Mouse (Mus musculus) limb, embryonic 10.5 days (tissue): Measurements from ENCODE around the gene Lin7c. TPM values are rescaled to one million over a fixed set of nuclear protein-coding genes. Genes with fewer than 3 reads are reported as not detected.
"Not testable (repeated sequence)": the region's sequence is repeated elsewhere in the genome, so short reads cannot be mapped to it uniquely, and the experiment has no call there.

Experiments
- DNase-seq: peaks from one replicate; pipeline ENCODE4 v3.0.0-alpha.2; 2017; ENCODE audit warnings: low spot score
- H3K27ac ChIP-seq: fragments of 300-500 bp; sonication (generic); 2 replicates; pipeline ENCODE4 v1.5.1; 2016; ENCODE audit warnings: mild to moderate bottlenecking
- H3K27me3 ChIP-seq: fragments of 300-500 bp; sonication (generic); 2 replicates; pipeline ENCODE4 v1.6.1; 2016; ENCODE audit warnings: low read depth, mild to moderate bottlenecking; ENCODE audit not compliant: poor library complexity, severe bottlenecking
- H3K36me3 ChIP-seq: fragments of 300-500 bp; sonication (generic); 2 replicates; pipeline ENCODE4 v1.6.1; 2016; ENCODE audit warnings: mild to moderate bottlenecking, moderate library complexity
- H3K4me1 ChIP-seq: fragments of 300-500 bp; sonication (generic); 2 replicates; pipeline ENCODE4 v1.6.1; 2016
- H3K4me3 ChIP-seq: fragments of 300-500 bp; sonication (generic); 2 replicates; pipeline ENCODE4 v1.5.1; 2016; ENCODE audit warnings: mild to moderate bottlenecking, moderate library complexity
- H3K9me3 ChIP-seq: fragments of 300-500 bp; sonication (generic); replicated peaks from 2 replicates; pipeline ENCODE4 v1.6.1; 2016; ENCODE audit warnings: mild to moderate bottlenecking
- WGBS: fragments of 180-500 bp; shearing (Covaris S2); methylation state at CpG from one replicate; pipeline ENCODE4 v1.1.7; 2016; 5-methylcytosine and 5-hydroxymethylcytosine counted together
- polyA plus RNA-seq: library from polyadenylated mRNA; unstranded; fragments of >200 nt; fragmentation: Nextera tagmentation; extraction: Ambion mirVana; gene quantifications from 2 replicates; pipeline ENCODE4 v1.2.1, GENCODE M21; 2016

Gene Lin7c
- 64.3 and 68.9 TPM in 2 replicates for polyA plus RNA-seq

GRCm38 (mm10) chr2:109890597-109890996, at the start of gene Lin7c:
TSS of gene Lin7c (plus strand) at chr2:109890853.
- no peaks in the 10 kb centered on the region for H3K27me3 ChIP-seq
- WGBS: under 1% methylated on average over 41 of the region's 42 CpGs
- peaks cover 14% of the 10 kb centered on the region for H3K4me1 ChIP-seq
- peaks cover 16% of the 10 kb centered on the region for H3K36me3 ChIP-seq
- no peaks in the 10 kb centered on the region for H3K9me3 ChIP-seq
- peak; percentile 98 for DNase-seq
- peak within 1 kb of the TSS; percentile 99 for H3K27ac ChIP-seq
- peak within 1 kb of the TSS; percentile 96 for H3K4me3 ChIP-seq

DNA sequence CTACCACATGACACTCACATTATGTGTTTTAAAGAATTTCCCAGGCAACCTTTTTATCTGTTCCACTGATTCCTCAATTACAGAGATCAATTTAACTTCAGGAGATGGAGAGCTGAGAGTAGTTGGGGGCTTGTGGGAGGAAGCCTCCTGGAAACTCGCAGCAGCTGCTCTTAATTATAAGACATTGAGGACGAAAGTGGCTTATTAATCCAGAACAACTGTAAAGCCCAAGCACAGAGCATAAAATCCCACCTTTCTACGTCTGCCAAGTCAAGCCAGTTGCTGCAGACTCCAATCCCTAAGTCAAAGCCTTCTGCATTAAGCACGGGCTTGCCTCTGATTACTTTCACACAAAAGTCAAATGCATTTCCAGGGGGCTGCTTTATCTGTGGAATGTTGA, 44.3 kb upstream of the Lin7c start:
- Histone ChIP-seq H3K36me3 (no peaks in the 10 kb centered on the region), H3K27me3 (no peaks in the 10 kb centered on the region), H3K27ac (no peak overlapping the region), H3K9me3 (no peaks in the 10 kb centered on the region), H3K4me3 (no peak overlapping the region), H3K4me1 (peaks cover 12% of the 10 kb centered on the region)
- WGBS: 30% methylated on average over 4 of the region's 4 CpGs
- DNase-seq: no peak

DNA sequence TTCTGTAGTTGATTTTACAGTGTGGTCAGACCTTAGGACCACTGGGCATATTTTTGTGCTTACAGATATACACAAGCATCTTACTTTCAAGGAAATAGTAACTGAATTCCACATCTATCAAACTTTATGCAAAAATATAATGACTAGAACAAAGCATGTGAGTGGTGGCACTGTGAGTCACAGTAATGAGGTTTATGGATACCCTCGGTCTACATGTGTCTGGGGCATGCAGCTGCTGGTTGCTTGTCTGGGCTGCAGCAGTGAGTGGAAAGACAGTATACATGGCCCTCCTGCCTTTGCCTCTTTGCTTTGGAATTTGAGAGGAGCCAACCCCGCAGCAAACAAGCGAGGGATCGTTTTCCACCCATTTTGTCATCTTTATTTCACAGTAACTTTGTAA, 42.3 kb upstream of the Lin7c start:
- Histone ChIP-seq H3K36me3 (no peaks in the 10 kb centered on the region), H3K4me1 (peaks cover 12% of the 10 kb centered on the region), H3K4me3 (no peak overlapping the region), H3K9me3 (no peaks in the 10 kb centered on the region), H3K27ac (peak overlapping the region; percentile 19; the same call in 1 of the 2 replicates), H3K27me3 (no peaks in the 10 kb centered on the region)
- DNase-seq: no peak
- WGBS: 58% methylated on average over 4 of the region's 4 CpGs

- DNase-seq: no peak
- no peaks in the 10 kb centered on the region for H3K9me3 ChIP-seq
- H3K27me3 ChIP-seq: no peaks in the 10 kb centered on the region
- 47% methylated on average over 8 of the region's 8 CpGs for WGBS
- H3K4me3 ChIP-seq: no peak overlapping the region
- no peak overlapping the region for H3K27ac ChIP-seq
- H3K36me3 ChIP-seq: no peaks in the 10 kb centered on the region
- peaks cover 12% of the 10 kb centered on the region for H3K4me1 ChIP-seq
Measured at GRCm38 (mm10) chr2:109848715-109849114, 41.9 kb upstream of the Lin7c start.

DNA sequence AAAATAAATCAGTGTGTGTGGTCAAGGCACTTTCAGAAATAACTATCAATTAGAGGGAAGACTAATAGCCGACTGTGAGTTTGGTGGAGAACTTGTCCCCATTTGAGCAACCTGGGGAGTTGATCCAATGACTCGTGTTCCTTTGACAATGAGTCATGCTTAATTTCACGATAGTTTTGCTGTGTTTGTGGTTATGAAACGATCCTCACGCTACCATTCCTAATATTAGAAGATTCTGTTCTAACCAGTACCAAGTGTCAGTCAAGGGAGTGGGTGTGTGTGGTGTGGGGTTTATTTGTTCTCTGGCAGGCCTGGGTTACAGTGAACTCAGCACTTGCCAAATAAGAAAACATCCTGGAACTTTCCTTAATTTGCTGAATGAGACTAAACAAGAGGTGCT, 35.1 kb upstream of the Lin7c start:
- no peak for DNase-seq
- no peaks in the 10 kb centered on the region for H3K4me1 ChIP-seq
- WGBS: 84% methylated on average over 5 of the region's 5 CpGs
- no peak overlapping the region for H3K4me3 ChIP-seq
- no peaks in the 10 kb centered on the region for H3K36me3 ChIP-seq
- no peaks in the 10 kb centered on the region for H3K27me3 ChIP-seq
- H3K9me3 ChIP-seq: no peaks in the 10 kb centered on the region
- no peak overlapping the region for H3K27ac ChIP-seq

DNA sequence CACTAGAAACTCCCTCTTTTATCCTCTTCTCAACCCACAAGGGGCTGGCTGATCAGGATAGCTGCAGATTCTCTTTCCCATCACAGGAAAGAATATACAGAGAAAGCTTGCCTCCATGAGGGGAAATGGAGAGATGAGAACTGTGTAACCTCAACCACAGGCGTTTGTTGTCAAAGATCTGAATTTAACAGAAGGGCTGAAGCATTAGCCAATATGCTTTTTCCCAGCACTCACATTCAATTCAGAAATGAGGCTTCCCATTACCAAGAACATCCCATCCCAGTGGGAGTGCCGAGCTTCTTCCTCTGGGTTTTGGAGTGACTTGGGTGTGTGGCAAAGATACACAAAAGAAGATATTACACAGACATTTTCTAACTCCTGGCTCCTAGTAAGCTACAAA, 31.0 kb upstream of the Lin7c start:
- 73% methylated on average over 2 of the region's 2 CpGs for WGBS
- Histone ChIP-seq H3K36me3 (no peaks in the 10 kb centered on the region), H3K27ac (no peak overlapping the region), H3K9me3 (no peaks in the 10 kb centered on the region), H3K4me3 (no peak overlapping the region), H3K27me3 (no peaks in the 10 kb centered on the region), H3K4me1 (no peaks in the 10 kb centered on the region)
- DNase-seq: no peak

- Histone ChIP-seq H3K4me1 (no peaks in the 10 kb centered on the region), H3K36me3 (no peaks in the 10 kb centered on the region), H3K27ac (no peak overlapping the region), H3K27me3 (no peaks in the 10 kb centered on the region), H3K9me3 (no peaks in the 10 kb centered on the region), H3K4me3 (no peak overlapping the region)
- no peak for DNase-seq
- WGBS: 85% methylated on average over 3 of the region's 3 CpGs
Measured at GRCm38 (mm10) chr2:109860832-109861231, 29.8 kb upstream of the Lin7c start.

DNA sequence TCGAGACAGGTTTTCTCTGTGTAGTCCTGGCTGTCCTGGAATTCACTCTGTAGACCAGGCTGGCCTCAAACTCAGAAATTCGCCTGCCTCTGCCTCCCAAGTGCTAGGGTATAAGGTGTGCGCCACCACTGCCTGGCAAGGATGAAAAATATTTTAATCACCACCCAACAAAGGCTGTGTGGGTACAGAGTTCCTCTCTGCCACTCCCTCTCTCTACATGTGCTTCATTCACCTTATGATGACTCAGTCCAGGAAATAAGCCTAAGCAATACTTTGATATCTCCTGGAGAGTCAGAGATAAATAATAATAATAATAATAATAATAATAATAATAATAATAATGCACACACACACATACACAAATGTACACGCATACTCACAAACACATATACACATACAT, 11.2 kb upstream of the Lin7c start:
- 83% methylated on average over 4 of the region's 4 CpGs for WGBS

DNA sequence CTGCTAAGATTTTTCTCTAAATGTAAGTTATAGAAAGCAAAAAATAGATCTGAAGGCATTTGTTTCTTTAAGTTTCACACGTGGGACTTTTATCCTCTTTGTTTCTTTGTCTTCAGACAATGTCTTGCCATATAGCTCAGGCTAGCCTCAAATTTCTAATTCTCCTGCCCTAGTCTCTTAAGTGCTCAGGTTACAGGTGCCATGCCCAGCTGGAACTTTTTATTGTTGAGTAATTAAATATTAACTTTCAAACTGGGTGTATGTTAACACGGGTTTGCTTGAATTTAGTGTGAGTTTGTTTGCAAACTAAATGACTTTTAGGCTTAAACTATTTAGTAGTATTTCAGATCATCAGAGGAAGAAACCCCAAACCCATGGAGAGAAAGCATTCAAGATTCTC, 9.5 kb upstream of the Lin7c start:
- H3K4me3 ChIP-seq: no peak overlapping the region
- H3K4me1 ChIP-seq: no peaks in the 10 kb centered on the region
- H3K27me3 ChIP-seq: no peaks in the 10 kb centered on the region
- no peaks in the 10 kb centered on the region for H3K9me3 ChIP-seq
- H3K36me3 ChIP-seq: no peaks in the 10 kb centered on the region
- DNase-seq: no peak
- no peak overlapping the region for H3K27ac ChIP-seq
- 62% methylated on average over 2 of the region's 2 CpGs for WGBS

More for the DNA sequence above, 11.2 kb upstream of the Lin7c start:
- not testable (repeated sequence) for DNase-seq, H3K9me3 ChIP-seq, H3K36me3 ChIP-seq, H3K4me1 ChIP-seq, H3K4me3 ChIP-seq, H3K27ac ChIP-seq, H3K27me3 ChIP-seq

GRCm38 (mm10) chr2:109881625-109882024, 9.0 kb upstream of the Lin7c start:
- no peak for DNase-seq
- 51% methylated on average over 1 of the region's 1 CpGs for WGBS

DNA sequence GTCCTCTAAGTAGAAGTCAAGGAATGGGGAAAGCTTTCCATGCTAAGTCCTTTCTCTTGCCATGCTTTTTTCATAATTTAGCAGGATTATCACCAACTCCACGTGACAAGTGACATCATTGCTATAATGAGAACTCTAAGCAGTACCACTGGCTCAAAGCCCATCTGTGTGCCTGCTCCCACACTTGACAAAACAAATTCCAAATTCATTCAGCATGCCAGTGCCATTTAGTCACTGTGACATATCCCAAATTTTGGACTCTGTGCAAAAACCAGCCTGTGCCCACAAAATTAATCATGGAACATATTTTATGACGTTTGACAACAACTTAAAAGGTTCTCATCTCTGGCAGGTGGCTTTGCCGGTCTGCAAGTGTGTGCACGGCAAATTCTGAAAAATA, 6.5 kb upstream of the Lin7c start:
- no peak for DNase-seq
- Histone ChIP-seq H3K27ac (no peak overlapping the region), H3K4me1 (no peaks in the 10 kb centered on the region), H3K4me3 (no peak overlapping the region), H3K36me3 (no peaks in the 10 kb centered on the region), H3K27me3 (no peaks in the 10 kb centered on the region), H3K9me3 (no peaks in the 10 kb centered on the region)
- 78% methylated on average over 4 of the region's 4 CpGs for WGBS

More at GRCm38 (mm10) chr2:109881625-109882024, 9.0 kb upstream of the Lin7c start:
- no peaks in the 10 kb centered on the region for H3K9me3 ChIP-seq
- H3K27ac ChIP-seq: no peak overlapping the region
- no peaks in the 10 kb centered on the region for H3K27me3 ChIP-seq
- H3K36me3 ChIP-seq: no peaks in the 10 kb centered on the region
- no peaks in the 10 kb centered on the region for H3K4me1 ChIP-seq
- no peak overlapping the region for H3K4me3 ChIP-seq

- no peaks in the 10 kb centered on the region for H3K9me3 ChIP-seq
- no peaks in the 10 kb centered on the region for H3K27me3 ChIP-seq
- no peak for DNase-seq
- H3K36me3 ChIP-seq: no peaks in the 10 kb centered on the region
- 68% methylated on average over 4 of the region's 4 CpGs for WGBS
- no peak overlapping the region for H3K27ac ChIP-seq
- no peaks in the 10 kb centered on the region for H3K4me1 ChIP-seq
- no peak overlapping the region for H3K4me3 ChIP-seq
Measured at GRCm38 (mm10) chr2:109884507-109884906, 6.1 kb upstream of the Lin7c start.

DNA sequence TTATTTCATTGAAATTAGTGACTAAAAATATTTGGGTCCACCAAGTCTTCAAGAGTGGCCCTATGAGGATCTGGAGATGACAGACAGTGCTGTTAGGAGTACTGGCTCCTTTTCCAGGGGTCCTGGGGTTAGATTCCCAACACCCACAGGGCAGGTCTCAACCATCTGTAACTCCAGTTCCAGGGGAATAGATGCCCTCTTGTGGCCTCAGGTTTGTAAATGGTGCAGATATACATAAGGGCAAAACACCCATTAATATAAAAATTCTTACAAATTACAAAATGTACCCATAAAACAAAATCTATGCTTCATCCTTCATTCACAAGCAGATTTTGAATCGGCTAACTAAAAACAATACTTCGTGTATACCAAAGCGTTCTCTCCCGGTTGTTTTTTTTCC, 585 bp upstream of the Lin7c start:
- H3K27me3 ChIP-seq: no peaks in the 10 kb centered on the region
- H3K9me3 ChIP-seq: no peaks in the 10 kb centered on the region
- peak overlapping the region; percentile 99 for H3K27ac ChIP-seq
- peak overlapping the region; percentile 96 for H3K4me3 ChIP-seq
- peaks cover 11% of the 10 kb centered on the region for H3K36me3 ChIP-seq
- no peak for DNase-seq
- peaks cover 14% of the 10 kb centered on the region for H3K4me1 ChIP-seq
- 35% methylated on average over 4 of the region's 4 CpGs for WGBS

GRCm38 (mm10) chr2:109891031-109891430, 378 bp downstream of the Lin7c start:
- peaks cover 20% of the 10 kb centered on the region for H3K36me3 ChIP-seq
- peak overlapping the region; percentile 96 for H3K4me3 ChIP-seq
- under 1% methylated on average over 34 of the region's 34 CpGs for WGBS
- no peaks in the 10 kb centered on the region for H3K9me3 ChIP-seq
- no peak for DNase-seq
- peaks cover 14% of the 10 kb centered on the region for H3K4me1 ChIP-seq
- no peaks in the 10 kb centered on the region for H3K27me3 ChIP-seq
- peak overlapping the region; percentile 99 for H3K27ac ChIP-seq
